Mouse (Mus musculus) bone marrow, adult 2 months (tissue): Measurements from ENCODE around the gene Nup210.

Experiments used
- CTCF ChIP-seq: fragments of 200-500 bp; IDR thresholded peaks from 2 replicates; pipeline ENCODE4 v1.5.1; 2011; ENCODE audit warnings: low read length, control low read depth; ENCODE audit not compliant: control insufficient read depth, insufficient read depth
- POLR2A ChIP-seq: fragments of 200-500 bp; IDR thresholded peaks from 2 replicates; pipeline ENCODE4 v1.6.1; 2011; ENCODE audit warnings: low read depth, mild to moderate bottlenecking, control low read depth, low read length, borderline replicate concordance; ENCODE audit not compliant: control insufficient read depth

DNA sequence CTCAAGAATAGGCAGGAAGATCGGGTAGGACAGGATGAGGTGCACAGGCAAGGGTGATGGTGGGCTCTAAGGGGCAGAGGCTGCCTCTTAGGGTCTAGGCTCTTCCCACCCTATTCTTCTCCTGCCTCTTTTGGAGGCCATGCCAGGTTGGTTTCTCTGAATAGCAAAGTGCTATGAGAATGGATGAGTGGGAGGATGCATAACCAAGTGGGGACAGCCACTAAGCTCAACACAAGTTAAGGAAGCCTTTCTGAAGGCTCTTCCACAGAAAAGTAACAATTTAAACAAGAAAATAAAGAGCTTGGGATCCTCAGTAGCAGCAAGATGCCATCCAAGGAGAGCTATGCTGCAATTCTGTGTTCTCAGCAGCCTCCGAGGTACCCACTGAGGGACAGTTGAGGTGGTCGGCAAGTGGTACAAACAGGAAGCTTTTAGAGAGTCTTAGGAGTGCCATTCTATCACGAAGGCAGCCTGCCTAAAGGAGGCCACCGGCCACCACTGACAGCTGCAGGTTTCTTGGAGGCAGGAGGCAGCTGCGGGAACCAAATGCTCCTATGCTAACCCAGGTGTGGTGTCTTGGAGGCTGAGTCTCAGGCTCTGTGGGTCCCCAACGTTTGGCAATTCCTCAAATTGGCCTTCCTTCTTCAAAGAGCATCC is 36.4 kb upstream of the Nup210 start:
- TF ChIP-seq CTCF (no peak), POLR2A (no peak)
